Mouse (Mus musculus) urinary bladder, postnatal 0 days (tissue): Measurements from ENCODE around the gene Ceacam19. TPM values are rescaled to one million over a fixed set of nuclear protein-coding genes. Genes with fewer than 3 reads are reported as not detected.

Experiments
- polyA plus RNA-seq: library from polyadenylated mRNA; unstranded; fragments of >200 nt; fragmentation: Nextera tagmentation; extraction: Ambion mirVana; gene quantifications from 2 replicates; pipeline ENCODE4 v1.2.1, GENCODE M21; 2015

Gene Ceacam19
- polyA plus RNA-seq, result 3.4 and 4.0 TPM in 2 replicates

DNA sequence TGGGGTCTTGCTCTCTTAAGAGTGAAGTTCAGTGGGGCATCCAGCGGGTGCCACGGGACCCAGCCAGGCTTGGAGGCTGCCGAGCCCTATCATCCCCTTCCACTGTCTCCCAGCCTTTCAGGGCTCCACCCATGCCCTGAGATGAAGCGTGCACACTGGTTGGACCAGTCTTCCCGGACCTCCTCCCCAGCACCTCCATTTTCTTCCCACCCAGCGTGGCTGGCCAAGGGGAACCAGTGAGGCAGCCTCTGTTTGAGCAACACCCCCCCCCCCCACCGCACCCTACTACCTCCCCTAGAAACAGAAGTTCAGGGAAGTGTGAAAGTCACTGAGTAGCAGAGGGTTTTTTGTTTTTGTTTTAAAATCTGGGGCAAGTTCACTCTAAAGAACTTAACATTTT lies at the start of gene Ceacam19:
Ceacam19 (minus strand) TSS at position 117 of the 400 bp plus-strand sequence.

GRCm38 (mm10) chr7:19920506-19921261 lies 32.9 kb upstream of the Ceacam19 start, which contains the start of gene Pvr:
Pvr (minus strand) TSS chr7:19921160.

DNA sequence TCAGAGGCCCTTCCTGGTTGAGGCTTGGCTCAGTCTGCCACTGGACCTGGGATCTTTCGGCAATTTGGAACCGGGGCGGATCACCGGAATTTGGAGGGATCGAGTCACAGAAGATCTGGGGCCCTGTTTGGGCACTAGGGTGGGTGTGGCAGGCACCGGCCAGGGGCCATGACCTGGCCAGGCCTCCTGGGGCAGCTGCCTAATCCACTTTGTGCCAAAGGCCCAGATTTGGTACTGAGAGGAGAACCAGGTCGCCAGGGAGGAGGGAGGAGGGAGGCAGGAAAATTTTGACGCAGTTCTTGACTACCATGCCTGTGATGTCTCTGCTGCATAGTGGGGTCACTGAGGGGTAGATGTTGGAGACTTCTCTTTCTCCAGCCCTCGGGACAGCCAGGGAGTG lies 26.6 kb downstream of the Ceacam19 start, which contains the start of gene Ceacam16:
Ceacam16 (minus strand) TSS at position 101 of the 400 bp plus-strand sequence.

GRCm38 (mm10) chr7:19851858-19852570 lies 35.8 kb downstream of the Ceacam19 start, which contains the start of gene Gm19345:
Gm19345 (plus strand) TSS chr7:19852003.

Other genes with a start within 250 kb of the Ceacam19 start
- gene Clptm1, start 222.9 kb downstream of the Ceacam19 start, polyA plus RNA-seq, result 49.8 and 51.7 TPM in 2 replicates
- 4.0 and 26.9 TPM in 2 replicates for gene Apoc2, start 210.0 kb downstream of the Ceacam19 start, polyA plus RNA-seq
- gene Gm44805, start 206.5 kb downstream of the Ceacam19 start, polyA plus RNA-seq, result not detected in 2 replicates
- 2.9 and 3.0 TPM in 2 replicates for gene Apoc4, start 206.5 kb downstream of the Ceacam19 start, polyA plus RNA-seq
- 54.6 and 118 TPM in 2 replicates for gene Apoc1, start 195.3 kb downstream of the Ceacam19 start, polyA plus RNA-seq
- gene Apoe, start 188.8 kb downstream of the Ceacam19 start, polyA plus RNA-seq, result 475 and 2,164 TPM in 2 replicates
- gene Tomm40, start 172.5 kb downstream of the Ceacam19 start, polyA plus RNA-seq, result 77.1 and 79.8 TPM in 2 replicates
- gene Nectin2, start 137.5 kb downstream of the Ceacam19 start, polyA plus RNA-seq, result 55.1 and 55.3 TPM in 2 replicates
- gene Bcam, start 116.9 kb downstream of the Ceacam19 start, polyA plus RNA-seq, result 135 and 139 TPM in 2 replicates
- 16.4 and 17.5 TPM in 2 replicates for gene Cblc, start 91.2 kb downstream of the Ceacam19 start, polyA plus RNA-seq
- gene Bcl3, start 65.2 kb downstream of the Ceacam19 start, polyA plus RNA-seq, result 8.0 and 8.4 TPM in 2 replicates
- gene Gm19345, start 36.0 kb downstream of the Ceacam19 start, polyA plus RNA-seq, result not detected in 2 replicates
- not detected in 2 replicates for gene Ceacam16, start 26.7 kb downstream of the Ceacam19 start, polyA plus RNA-seq
- 13.9 and 14.1 TPM in 2 replicates for gene Pvr, start 33.2 kb upstream of the Ceacam19 start, polyA plus RNA-seq
- gene Igsf23, start 62.8 kb upstream of the Ceacam19 start, polyA plus RNA-seq, result 0.13 and 0.16 TPM in 2 replicates
- not detected in 2 replicates for gene Ceacam20, start 77.4 kb upstream of the Ceacam19 start, polyA plus RNA-seq
- gene Nlrp9b, start 103.5 kb upstream of the Ceacam19 start, polyA plus RNA-seq, result not detected in 2 replicates
- not detected in 2 replicates for gene Vmn1r91, start 211.7 kb upstream of the Ceacam19 start, polyA plus RNA-seq
- not detected in 2 replicates for gene Gm16442, start 234.6 kb upstream of the Ceacam19 start, polyA plus RNA-seq